Mouse (Mus musculus): ENCODE results near the gene Snx29. TPM values are rescaled to one million over a fixed set of nuclear protein-coding genes. Genes with fewer than 3 reads are reported as not detected.
A peak's percentile ranks its signal among the peaks of the same experiment; 100 is the strongest.
"Not testable (repeated sequence)": the region's sequence is repeated elsewhere in the genome, so short reads cannot be mapped to it uniquely, and the experiment has no call there.

Snx29 gene
- polyA plus RNA-seq, 1 experiment, result 24.4 TPM

- WGBS, result 83% methylated on average over 2 of the region's 2 CpGs
- Histone ChIP-seq H3K4me3 (replicated peaks; ENCODE audit: control insufficient read depth, low read depth, low read length) (no peak overlapping the region), H3K27ac (ENCODE audit: control insufficient read depth, insufficient read depth, low read depth, low read length, poor library complexity) (no peak overlapping the region), H3K4me1 (ENCODE audit: control insufficient read depth, insufficient read depth, low read length) (no peaks in the 10 kb centered on the region; the same call in 1 of the 2 replicates)
- TF ChIP-seq POLR2A (IDR thresholded peaks at IDR 0.05; ENCODE audit: borderline replicate concordance, control insufficient read depth, low read depth, low read length), result no peak
- no peak for TF ChIP-seq CTCF (IDR thresholded peaks at IDR 0.05; ENCODE audit: control insufficient read depth, insufficient read depth, low read length)
Measured at GRCm38 (mm10) chr16:11422889-11423610, 100.3 kb downstream of the Snx29 start.

- not testable (repeated sequence) for H3K4me1 ChIP-seq (ENCODE audit: control insufficient read depth, insufficient read depth, low read length); H3K4me3 ChIP-seq (replicated peaks; ENCODE audit: control insufficient read depth, low read depth, low read length); H3K27ac ChIP-seq (ENCODE audit: control insufficient read depth, insufficient read depth, low read depth, low read length, poor library complexity)
- WGBS, result 93% methylated on average over 2 of the region's 2 CpGs
- peak; percentile 58 for TF ChIP-seq CTCF (IDR thresholded peaks at IDR 0.05; ENCODE audit: control insufficient read depth, insufficient read depth, low read length)
Measured at GRCm38 (mm10) chr16:11423611-11424297, 101.0 kb downstream of the Snx29 start.

- Histone ChIP-seq H3K4me1 (ENCODE audit: control insufficient read depth, insufficient read depth, low read length) (no peaks in the 10 kb centered on the region; the same call in 1 of the 2 replicates), H3K27ac (ENCODE audit: control insufficient read depth, insufficient read depth, low read depth, low read length, poor library complexity) (no peak overlapping the region), H3K4me3 (replicated peaks; ENCODE audit: control insufficient read depth, low read depth, low read length) (no peak overlapping the region)
- TF ChIP-seq CTCF (IDR thresholded peaks at IDR 0.05; ENCODE audit: control insufficient read depth, insufficient read depth, low read length), result no peak
- TF ChIP-seq POLR2A (IDR thresholded peaks at IDR 0.05; ENCODE audit: borderline replicate concordance, control insufficient read depth, low read depth, low read length), result no peak
- 76% methylated on average over 9 of the region's 9 CpGs for WGBS
Measured at GRCm38 (mm10) chr16:11424568-11425145, 101.9 kb downstream of the Snx29 start.

- Histone ChIP-seq H3K27ac (ENCODE audit: control insufficient read depth, insufficient read depth, low read depth, low read length, poor library complexity) (no peak overlapping the region), H3K4me3 (replicated peaks; ENCODE audit: control insufficient read depth, low read depth, low read length) (no peak overlapping the region), H3K4me1 (ENCODE audit: control insufficient read depth, insufficient read depth, low read length) (no peaks in the 10 kb centered on the region; the same call in 1 of the 2 replicates)
- 66% methylated on average over 7 of the region's 7 CpGs for WGBS
- no peak for TF ChIP-seq CTCF (IDR thresholded peaks at IDR 0.05; ENCODE audit: control insufficient read depth, insufficient read depth, low read length)
- TF ChIP-seq POLR2A (IDR thresholded peaks at IDR 0.05; ENCODE audit: borderline replicate concordance, control insufficient read depth, low read depth, low read length), result no peak
Measured at GRCm38 (mm10) chr16:11425279-11425678, 102.6 kb downstream of the Snx29 start.

GRCm38 (mm10) chr16:11426810-11427537 lies 104.3 kb downstream of the Snx29 start:
- no peak overlapping the region for H3K4me3 ChIP-seq (replicated peaks; ENCODE audit: control insufficient read depth, low read depth, low read length)
- WGBS, result 75% methylated on average over 8 of the region's 8 CpGs
- H3K27ac ChIP-seq (ENCODE audit: control insufficient read depth, insufficient read depth, low read depth, low read length, poor library complexity), result no peak overlapping the region
- no peaks in the 10 kb centered on the region for H3K4me1 ChIP-seq (ENCODE audit: control insufficient read depth, insufficient read depth, low read length)
- TF ChIP-seq CTCF (IDR thresholded peaks at IDR 0.05; ENCODE audit: control insufficient read depth, insufficient read depth, low read length) (no peak), POLR2A (IDR thresholded peaks at IDR 0.05; ENCODE audit: borderline replicate concordance, control insufficient read depth, low read depth, low read length) (no peak)

GRCm38 (mm10) chr16:11429784-11430183 lies 107.1 kb downstream of the Snx29 start:
- Histone ChIP-seq H3K4me1 (ENCODE audit: control insufficient read depth, insufficient read depth, low read length) (peaks cover 1% of the 10 kb centered on the region; the same call in 1 of the 2 replicates), H3K27ac (ENCODE audit: control insufficient read depth, insufficient read depth, low read depth, low read length, poor library complexity) (no peak overlapping the region), H3K4me3 (replicated peaks; ENCODE audit: control insufficient read depth, low read depth, low read length) (no peak overlapping the region)
- 78% methylated on average over 3 of the region's 3 CpGs for whole genome bisulfite sequencing
- no peak for TF ChIP-seq POLR2A (IDR thresholded peaks at IDR 0.05; ENCODE audit: borderline replicate concordance, control insufficient read depth, low read depth, low read length)

GRCm38 (mm10) chr16:11430520-11430919 lies 107.8 kb downstream of the Snx29 start:
- H3K4me3 ChIP-seq (replicated peaks; ENCODE audit: control insufficient read depth, low read depth, low read length), result no peak overlapping the region
- H3K4me1 ChIP-seq (ENCODE audit: control insufficient read depth, insufficient read depth, low read length), result peaks cover 1% of the 10 kb centered on the region; the same call in 1 of the 2 replicates
- TF ChIP-seq CTCF (IDR thresholded peaks at IDR 0.05; ENCODE audit: control insufficient read depth, insufficient read depth, low read length) (no peak), POLR2A (IDR thresholded peaks at IDR 0.05; ENCODE audit: borderline replicate concordance, control insufficient read depth, low read depth, low read length) (no peak)
- WGBS, result 79% methylated on average over 6 of the region's 6 CpGs
- H3K27ac ChIP-seq (ENCODE audit: control insufficient read depth, insufficient read depth, low read depth, low read length, poor library complexity), result no peak overlapping the region

GRCm38 (mm10) chr16:11433779-11434178 lies 111.1 kb downstream of the Snx29 start:
- no peak overlapping the region for H3K27ac ChIP-seq (ENCODE audit: control insufficient read depth, insufficient read depth, low read depth, low read length, poor library complexity)
- TF ChIP-seq CTCF (IDR thresholded peaks at IDR 0.05; ENCODE audit: control insufficient read depth, insufficient read depth, low read length), result no peak
- no peak for TF ChIP-seq POLR2A (IDR thresholded peaks at IDR 0.05; ENCODE audit: borderline replicate concordance, control insufficient read depth, low read depth, low read length)
- peaks cover 1% of the 10 kb centered on the region; the same call in 1 of the 2 replicates for H3K4me1 ChIP-seq (ENCODE audit: control insufficient read depth, insufficient read depth, low read length)
- no peak overlapping the region for H3K4me3 ChIP-seq (replicated peaks; ENCODE audit: control insufficient read depth, low read depth, low read length)
